Mouse (Mus musculus) cerebellum, adult 2 months (tissue): ENCODE results near the gene Selenok. TPM values are rescaled to one million over a fixed set of nuclear protein-coding genes. Genes with fewer than 3 reads are reported as not detected.

ENCODE experiments used
- DNase-seq, 2 experiments: peaks; one replicate each; pipeline ENCODE4 v3.0.0; 2021
- H3K27ac ChIP-seq: fragments of 200-500 bp; 2 replicates; pipeline ENCODE4 v1.5.1; 2012; ENCODE audit warnings: low read length, control low read depth, inconsistent platforms; ENCODE audit not compliant: insufficient read depth
- H3K27me3 ChIP-seq: fragments of 200-500 bp; 2 replicates; pipeline ENCODE4 v1.6.1; 2012; ENCODE audit warnings: inconsistent platforms, mild to moderate bottlenecking, low read length, moderate library complexity; ENCODE audit not compliant: control insufficient read depth, insufficient read depth
- H3K4me1 ChIP-seq: fragments of 200-500 bp; 2 replicates; pipeline ENCODE4 v1.6.1; 2011; ENCODE audit warnings: low read length; ENCODE audit not compliant: control insufficient read depth, insufficient read depth
- H3K4me3 ChIP-seq: fragments of 200-500 bp; replicated peaks from 2 replicates; pipeline ENCODE3; 2011; ENCODE audit warnings: mild to moderate bottlenecking, low read depth, low read length, control low read depth; ENCODE audit not compliant: insufficient read depth
- CTCF ChIP-seq: fragments of 200-500 bp; IDR thresholded peaks from 2 replicates; pipeline ENCODE4 v1.5.1; 2011; ENCODE audit warnings: low read depth, mild to moderate bottlenecking, control low read depth, low read length, moderate library complexity, borderline replicate concordance; ENCODE audit not compliant: insufficient read depth
- POLR2A ChIP-seq: fragments of 200-500 bp; IDR thresholded peaks from 2 replicates; pipeline ENCODE4 v1.6.1; 2011; ENCODE audit warnings: low read length, control low read depth, borderline replicate concordance; ENCODE audit not compliant: insufficient read depth
- WGBS: fragments of 180-500 bp; shearing (Covaris S2); methylation state at CpG from one replicate; pipeline ENCODE4 v1.1.7; 2018; 5-methylcytosine and 5-hydroxymethylcytosine counted together
- polyA plus RNA-seq: library from polyadenylated mRNA; depleted of rRNA; stranded (reverse); fragments of >200 nt; gene quantifications from 2 replicates; pipeline ENCODE4 v1.2.3, GENCODE M21; 2012; rRNA removed

Selenok gene
- polyA plus RNA-seq, 1 experiment: 183 TPM

- no peak for DNase-seq
- WGBS: 63% methylated on average over 9 of the region's 9 CpGs
- no peak overlapping the region for H3K4me3 ChIP-seq
- H3K4me1 ChIP-seq: 0 out of 2 replicates have a peak, but pooled peaks cover 6% of the 10 kb centered on the region
- H3K27ac ChIP-seq: no peak overlapping the region
- no peaks in the 10 kb centered on the region for H3K27me3 ChIP-seq
- no peak for TF ChIP-seq POLR2A
Measured at GRCm38 (mm10) chr14:30019792-30020575, 51.9 kb downstream of the Selenok start.

GRCm38 (mm10) chr14:30022471-30022870 is 54.4 kb downstream of the Selenok start:
- H3K27me3 ChIP-seq: no peaks in the 10 kb centered on the region
- H3K4me3 ChIP-seq: no peak overlapping the region
- H3K27ac ChIP-seq: no peak overlapping the region
- H3K4me1 ChIP-seq: 0 out of 2 replicates have a peak, but pooled peaks cover 6% of the 10 kb centered on the region
- DNase-seq: no peak
- TF ChIP-seq CTCF: no peak
- no peak for TF ChIP-seq POLR2A
- WGBS: 97% methylated on average over 6 of the region's 6 CpGs

- no peak overlapping the region for H3K27ac ChIP-seq
- H3K27me3 ChIP-seq: no peaks in the 10 kb centered on the region
- no peak overlapping the region for H3K4me3 ChIP-seq
- no peak for TF ChIP-seq POLR2A
- TF ChIP-seq CTCF: no peak
- H3K4me1 ChIP-seq: no peaks in the 10 kb centered on the region
- 76% methylated on average over 7 of the region's 7 CpGs for WGBS
- no peak for DNase-seq
Measured at GRCm38 (mm10) chr14:30024387-30024786, 56.3 kb downstream of the Selenok start.

Other genes with a start within 250 kb of the Selenok start
- gene Cacna2d3, start 246.4 kb upstream of the Selenok start, polyA plus RNA-seq: 40.2 and 40.3 TPM in 2 replicates
- 70.9 and 72.6 TPM in 2 replicates for gene Actr8, start 10.0 kb downstream of the Selenok start, polyA plus RNA-seq
- 3.0 and 3.3 TPM in 2 replicates for gene Il17rb, start 40.6 kb downstream of the Selenok start, polyA plus RNA-seq
- 3.6 and 4.2 TPM in 2 replicates for gene Chdh, start 40.7 kb downstream of the Selenok start, polyA plus RNA-seq